Mouse (Mus musculus): ENCODE results near the gene Ldb3. TPM values are rescaled to one million over a fixed set of nuclear protein-coding genes. Genes with fewer than 3 reads are reported as not detected.

Ldb3 gene
- polyA plus RNA-seq, 1 experiment from 2014 or later = 0.22 TPM

DNA sequence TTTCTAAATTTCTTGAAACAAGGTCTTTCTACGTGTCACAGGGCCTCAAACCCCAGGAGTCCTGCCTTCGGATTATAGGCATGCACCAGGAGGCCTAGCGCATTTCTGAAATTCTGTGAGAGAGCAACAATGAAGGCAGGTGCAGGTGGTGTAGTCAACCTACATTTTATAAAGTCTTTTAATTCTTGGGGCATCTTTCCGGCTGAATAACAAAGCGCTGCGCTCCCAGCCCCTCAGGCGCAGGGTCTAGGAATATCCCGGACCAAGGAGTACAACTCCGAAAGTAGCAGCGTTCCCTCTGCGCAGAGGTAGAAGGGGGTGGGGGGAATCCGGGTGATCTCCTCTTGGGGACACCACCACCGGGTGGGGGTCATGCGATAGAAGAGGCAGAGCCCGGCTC lies 26.1 kb upstream of the Ldb3 start:
- Histone ChIP-seq H3K4me2 (replicated peaks) (peak overlapping the region; percentile 43), H3K4me3 (peak overlapping the region; percentile 10; the same call in 1 of the 2 replicates), H3K27ac (no peak overlapping the region), H3K4me1 (peaks cover 7% of the 10 kb centered on the region), H3K9ac (no peak overlapping the region), H3K36me3 (no peaks in the 10 kb centered on the region), H3K9me3 (replicated peaks) (no peaks in the 10 kb centered on the region), H3K27me3 (peaks cover 42% of the 10 kb centered on the region)
- no peak for ATAC-seq (ENCODE audit: low FRiP score)
- 12% methylated on average over 15 of the region's 15 CpGs for WGBS

- peaks cover 7% of the 10 kb centered on the region for H3K4me1 ChIP-seq
- no peak overlapping the region for H3K9ac ChIP-seq
- H3K36me3 ChIP-seq = no peaks in the 10 kb centered on the region
- no peaks in the 10 kb centered on the region for H3K9me3 ChIP-seq (replicated peaks)
- no peak overlapping the region for H3K4me2 ChIP-seq (replicated peaks)
- H3K4me3 ChIP-seq = no peak overlapping the region
- H3K27ac ChIP-seq = no peak overlapping the region
- H3K27me3 ChIP-seq = peaks cover 42% of the 10 kb centered on the region
- ATAC-seq (ENCODE audit: low FRiP score) = no peak
- 65% methylated on average over 6 of the region's 6 CpGs for WGBS
Observed at GRCm38 (mm10) chr14:34613523-34613922, 25.0 kb upstream of the Ldb3 start.

GRCm38 (mm10) chr14:34612222-34612621 lies 23.7 kb upstream of the Ldb3 start:
- no peaks in the 10 kb centered on the region for H3K36me3 ChIP-seq
- no peak overlapping the region for H3K4me3 ChIP-seq
- no peaks in the 10 kb centered on the region for H3K9me3 ChIP-seq (replicated peaks)
- H3K4me1 ChIP-seq = peaks cover 7% of the 10 kb centered on the region
- H3K4me2 ChIP-seq (replicated peaks) = no peak overlapping the region
- H3K27me3 ChIP-seq = peaks cover 39% of the 10 kb centered on the region
- ATAC-seq (ENCODE audit: low FRiP score) = no peak
- WGBS = 48% methylated on average over 4 of the region's 4 CpGs
- no peak overlapping the region for H3K27ac ChIP-seq
- no peak overlapping the region for H3K9ac ChIP-seq

GRCm38 (mm10) chr14:34611591-34611990 lies 23.1 kb upstream of the Ldb3 start:
- Histone ChIP-seq H3K4me3 (no peak overlapping the region), H3K9me3 (replicated peaks) (no peaks in the 10 kb centered on the region), H3K27ac (no peak overlapping the region), H3K36me3 (no peaks in the 10 kb centered on the region), H3K27me3 (peaks cover 38% of the 10 kb centered on the region), H3K4me1 (peaks cover 7% of the 10 kb centered on the region), H3K9ac (no peak overlapping the region), H3K4me2 (replicated peaks) (no peak overlapping the region)
- no peak for ATAC-seq (ENCODE audit: low FRiP score)
- 85% methylated on average over 4 of the region's 4 CpGs for WGBS

DNA sequence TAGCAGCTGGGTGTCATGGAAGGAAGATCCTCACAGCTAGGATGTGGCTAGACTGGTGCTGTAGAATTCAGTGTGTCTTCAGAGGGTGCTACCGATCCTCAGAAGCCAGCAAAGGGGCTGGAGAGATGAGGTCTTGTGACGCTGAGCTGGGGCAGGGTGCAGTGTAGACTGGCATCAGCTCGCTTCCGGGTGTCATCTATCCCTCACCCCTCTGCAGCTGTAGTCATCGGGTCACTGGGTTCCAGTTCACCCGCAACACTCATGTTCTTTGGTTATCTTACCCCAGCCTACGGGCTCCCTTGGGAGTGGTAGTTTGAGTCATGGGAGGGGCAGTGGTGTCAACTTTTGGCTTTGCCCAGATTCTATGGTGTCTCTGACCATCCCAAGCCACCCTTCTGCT lies 13.4 kb upstream of the Ldb3 start:
- H3K36me3 ChIP-seq = no peaks in the 10 kb centered on the region
- no peak for ATAC-seq (ENCODE audit: low FRiP score)
- no peak overlapping the region for H3K9ac ChIP-seq
- H3K4me3 ChIP-seq = no peak overlapping the region
- no peak overlapping the region for H3K4me2 ChIP-seq (replicated peaks)
- no peaks in the 10 kb centered on the region for H3K27me3 ChIP-seq
- WGBS = 88% methylated on average over 7 of the region's 7 CpGs
- no peaks in the 10 kb centered on the region for H3K4me1 ChIP-seq
- H3K9me3 ChIP-seq (replicated peaks) = no peaks in the 10 kb centered on the region
- no peak overlapping the region for H3K27ac ChIP-seq

DNA sequence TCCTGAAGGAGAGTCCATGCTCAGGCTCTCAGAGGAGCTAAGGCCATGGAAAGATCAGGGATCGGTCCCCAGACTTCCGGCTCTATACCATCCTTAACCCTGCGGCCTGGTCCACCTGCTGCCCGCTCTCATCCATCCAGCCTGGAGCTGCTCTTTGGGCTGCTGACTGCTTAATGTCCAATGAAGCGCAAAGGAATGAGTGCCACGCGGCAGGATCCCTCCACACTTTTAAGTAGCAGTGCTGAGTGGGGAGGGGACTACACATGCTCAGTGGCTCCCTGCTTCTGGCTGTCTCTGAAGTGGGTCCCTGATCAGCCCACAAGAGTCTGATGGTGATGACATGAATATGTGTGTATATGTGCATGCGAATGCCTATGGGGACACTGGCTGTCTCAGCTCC lies 11.5 kb upstream of the Ldb3 start, which contains the start of gene Opn4:
TSS of gene Opn4 (minus strand) at position 202 of the 400 bp plus-strand sequence.
- Histone ChIP-seq H3K4me3 (no peak within 1 kb of the TSS), H3K9ac (no peak within 1 kb of the TSS), H3K27ac (no peak within 1 kb of the TSS), H3K9me3 (replicated peaks) (no peaks in the 10 kb centered on the region), H3K4me2 (replicated peaks) (no peak within 1 kb of the TSS), H3K27me3 (no peaks in the 10 kb centered on the region), H3K36me3 (no peaks in the 10 kb centered on the region), H3K4me1 (no peaks in the 10 kb centered on the region)
- WGBS = 82% methylated on average over 8 of the region's 8 CpGs
- ATAC-seq (ENCODE audit: low FRiP score) = no peak

DNA sequence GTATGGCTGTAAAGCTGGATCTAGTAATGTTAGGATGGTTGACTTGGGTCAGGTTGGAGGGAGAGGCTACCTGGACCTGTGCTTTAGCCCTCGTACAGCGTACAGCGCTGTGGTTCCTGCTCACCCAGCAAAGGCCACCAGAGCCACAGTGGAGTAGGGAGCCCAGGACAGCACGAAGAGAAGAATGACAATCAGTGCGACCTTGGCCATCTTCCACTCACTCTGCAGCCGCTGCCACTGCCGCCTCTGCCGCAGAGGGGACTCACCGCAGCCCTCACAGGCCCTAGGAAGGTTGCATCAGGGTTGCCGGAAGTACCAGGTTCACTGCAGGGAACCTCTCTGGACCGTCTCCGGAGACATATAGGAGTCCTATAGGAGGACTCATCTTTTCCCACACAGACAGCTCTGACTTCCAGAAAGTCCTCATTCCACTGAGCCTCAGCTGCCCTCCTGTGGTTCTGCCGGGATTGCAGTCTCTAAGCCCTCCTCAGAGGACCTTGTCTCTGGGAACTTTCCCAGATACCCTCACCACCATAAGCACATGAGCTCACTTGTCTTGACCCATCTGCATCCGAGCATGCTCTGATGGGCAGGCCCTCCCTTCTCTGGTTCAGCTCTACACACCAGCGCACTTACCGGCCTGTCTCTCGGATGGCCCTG lies 7.2 kb upstream of the Ldb3 start:
- 83% methylated on average over 17 of the region's 17 CpGs for WGBS
- Histone ChIP-seq H3K9me3 (replicated peaks) (no peaks in the 10 kb centered on the region), H3K36me3 (no peaks in the 10 kb centered on the region), H3K9ac (no peak overlapping the region), H3K4me1 (0 out of 2 replicates have a peak, but pooled peaks cover 3% of the 10 kb centered on the region), H3K4me3 (no peak overlapping the region), H3K4me2 (replicated peaks) (no peak overlapping the region), H3K27me3 (no peaks in the 10 kb centered on the region), H3K27ac (no peak overlapping the region)
- ATAC-seq (ENCODE audit: low FRiP score) = no peak

- H3K9me3 ChIP-seq (replicated peaks) = no peaks in the 10 kb centered on the region
- H3K4me1 ChIP-seq = 0 out of 2 replicates have a peak, but pooled peaks cover 3% of the 10 kb centered on the region
- WGBS = 71% methylated on average over 15 of the region's 15 CpGs
- no peak overlapping the region for H3K4me3 ChIP-seq
- no peak overlapping the region for H3K4me2 ChIP-seq (replicated peaks)
- ATAC-seq (ENCODE audit: low FRiP score) = no peak
- H3K27me3 ChIP-seq = no peaks in the 10 kb centered on the region
- no peak overlapping the region for H3K9ac ChIP-seq
- H3K27ac ChIP-seq = no peak overlapping the region
- no peaks in the 10 kb centered on the region for H3K36me3 ChIP-seq
Observed at GRCm38 (mm10) chr14:34591741-34592535, 3.5 kb upstream of the Ldb3 start.

DNA sequence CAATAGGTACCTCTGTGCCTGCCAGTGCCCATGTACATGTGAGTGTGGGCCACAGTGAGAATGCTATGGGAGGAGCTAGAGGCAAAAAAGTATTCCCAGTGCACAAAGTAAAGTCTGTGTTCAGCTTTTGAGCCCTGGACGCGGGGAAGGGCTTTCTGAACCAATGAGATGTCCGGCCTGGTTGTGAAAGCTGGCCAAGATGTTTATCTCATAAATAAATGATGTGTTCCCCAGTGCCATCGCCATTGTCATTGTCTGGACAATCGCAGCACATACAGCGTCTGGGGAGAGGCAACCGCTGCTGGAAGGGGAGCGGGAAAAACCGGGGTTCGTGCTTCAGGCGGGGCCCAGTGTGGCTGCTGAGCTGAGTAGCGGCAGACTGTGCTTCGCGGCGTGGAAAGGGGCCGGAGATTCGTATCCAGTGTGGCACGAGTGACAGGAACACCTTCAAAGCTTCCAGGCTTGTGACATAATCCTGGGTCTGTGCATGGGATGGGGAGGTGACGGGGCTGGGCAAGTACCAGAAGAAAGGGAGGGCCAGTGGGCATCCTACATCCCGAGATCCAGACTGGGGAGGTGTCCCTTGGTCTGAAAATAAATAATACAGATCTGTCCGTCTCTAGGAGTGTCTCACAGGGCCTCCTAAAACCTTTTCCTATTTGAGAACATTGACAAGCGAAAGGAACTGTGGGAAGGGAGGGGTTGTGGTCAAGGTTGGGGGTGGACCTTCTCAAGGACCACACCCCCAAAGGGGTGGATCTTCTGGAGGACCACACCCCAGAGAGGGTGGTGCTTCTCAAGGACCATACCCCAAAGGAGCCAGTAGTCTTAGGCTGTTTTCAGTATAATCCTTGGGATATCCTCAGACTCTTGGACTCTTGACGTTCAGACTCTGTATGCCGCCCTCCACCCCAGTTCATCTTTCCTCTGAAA lies 2.5 kb upstream of the Ldb3 start:
- WGBS = 65% methylated on average over 24 of the region's 24 CpGs
- Histone ChIP-seq H3K4me1 (0 out of 2 replicates have a peak, but pooled peaks cover 3% of the 10 kb centered on the region), H3K9ac (no peak overlapping the region), H3K27ac (no peak overlapping the region), H3K4me3 (no peak overlapping the region), H3K9me3 (replicated peaks) (no peaks in the 10 kb centered on the region), H3K27me3 (no peaks in the 10 kb centered on the region), H3K36me3 (no peaks in the 10 kb centered on the region), H3K4me2 (replicated peaks) (0 out of 2 replicates have a peak overlapping the region, but pooled peaks have one; percentile 17)
- ATAC-seq (ENCODE audit: low FRiP score) = no peak

DNA sequence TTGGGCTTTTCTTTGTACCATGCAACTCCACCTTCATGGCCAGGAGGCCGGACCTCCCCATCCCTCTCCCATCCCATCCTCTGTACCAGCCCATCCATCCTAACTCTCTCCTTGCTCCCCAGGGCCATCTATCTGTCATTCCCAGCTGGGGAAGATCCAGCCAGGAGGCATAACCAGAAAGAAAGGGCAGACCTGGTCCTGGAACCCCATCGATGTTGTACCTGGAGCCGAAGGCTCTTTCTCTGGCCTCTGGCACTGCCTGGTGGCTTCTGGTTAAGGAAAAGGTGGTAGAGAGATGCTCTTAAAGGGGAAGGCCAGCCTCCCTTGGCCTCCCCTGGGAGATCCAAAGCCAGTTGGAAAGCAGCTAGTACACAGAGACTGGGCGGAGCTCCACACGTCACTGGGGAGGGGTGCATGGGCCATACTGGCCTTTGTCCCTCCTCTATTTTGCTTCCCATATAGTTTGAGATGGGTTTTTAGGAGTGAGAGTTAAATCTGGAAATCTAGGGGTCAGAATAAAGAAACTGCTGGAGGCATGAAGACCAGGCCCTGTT lies 1.6 kb upstream of the Ldb3 start:
- no peak for ATAC-seq (ENCODE audit: low FRiP score)
- H3K9ac ChIP-seq = no peak overlapping the region
- no peak overlapping the region for H3K27ac ChIP-seq
- no peaks in the 10 kb centered on the region for H3K9me3 ChIP-seq (replicated peaks)
- H3K36me3 ChIP-seq = no peaks in the 10 kb centered on the region
- 0 out of 2 replicates have a peak, but pooled peaks cover 3% of the 10 kb centered on the region for H3K4me1 ChIP-seq
- H3K4me3 ChIP-seq = no peak overlapping the region
- H3K4me2 ChIP-seq (replicated peaks) = no peak overlapping the region
- H3K27me3 ChIP-seq = no peaks in the 10 kb centered on the region
- WGBS = 87% methylated on average over 5 of the region's 5 CpGs

GRCm38 (mm10) chr14:34589185-34589713 lies 767 bp upstream of the Ldb3 start:
- Histone ChIP-seq H3K36me3 (no peaks in the 10 kb centered on the region), H3K4me1 (0 out of 2 replicates have a peak, but pooled peaks cover 3% of the 10 kb centered on the region), H3K4me2 (replicated peaks) (no peak overlapping the region), H3K27ac (no peak overlapping the region), H3K4me3 (no peak overlapping the region), H3K27me3 (no peaks in the 10 kb centered on the region), H3K9me3 (replicated peaks) (no peaks in the 10 kb centered on the region), H3K9ac (no peak overlapping the region)
- 92% methylated on average over 8 of the region's 8 CpGs for WGBS
- ATAC-seq (ENCODE audit: low FRiP score) = no peak
